Mouse (Mus musculus) liver, embryonic 15.5 days (tissue): ENCODE data around the gene Mmp21. TPM values are rescaled to one million over a fixed set of nuclear protein-coding genes. Genes with fewer than 3 reads are reported as not detected.

Experiments used
- ATAC-seq: fragments of 200-750 bp; cut with Nextera tagmentation; 2 replicates; pipeline ENCODE4 v1.8.0; 2017; ENCODE audit warnings: moderate number of reproducible peaks, mild to moderate bottlenecking, moderate library complexity; ENCODE audit not compliant: insufficient read depth
- H3K27ac ChIP-seq: fragments of 300-500 bp; sonication (generic); replicated peaks from 2 replicates; pipeline ENCODE4 v1.5.1; 2015; ENCODE audit warnings: mild to moderate bottlenecking, inconsistent platforms
- H3K27me3 ChIP-seq: fragments of 300-500 bp; sonication (generic); 2 replicates; pipeline ENCODE4 v1.6.1; 2015; ENCODE audit warnings: mild to moderate bottlenecking, inconsistent platforms
- H3K36me3 ChIP-seq: fragments of 300-500 bp; sonication (generic); replicated peaks from 2 replicates; pipeline ENCODE4 v1.6.1; 2015; ENCODE audit warnings: moderate library complexity, mild to moderate bottlenecking, inconsistent platforms
- H3K4me1 ChIP-seq: fragments of 300-500 bp; sonication (generic); replicated peaks from 2 replicates; pipeline ENCODE4 v1.6.1; 2015; ENCODE audit warnings: inconsistent platforms
- H3K4me2 ChIP-seq: fragments of 300-500 bp; sonication (generic); 2 replicates; pipeline ENCODE4 v1.6.1; 2015; ENCODE audit warnings: moderate library complexity, mild to moderate bottlenecking, inconsistent platforms
- H3K4me3 ChIP-seq: fragments of 300-500 bp; sonication (generic); replicated peaks from 2 replicates; pipeline ENCODE4 v1.5.1; 2015; ENCODE audit warnings: mild to moderate bottlenecking, inconsistent platforms
- H3K9ac ChIP-seq: fragments of 300-500 bp; sonication (generic); 2 replicates; pipeline ENCODE4 v1.6.1; 2015; ENCODE audit warnings: moderate library complexity, mild to moderate bottlenecking, inconsistent platforms
- H3K9me3 ChIP-seq: fragments of 300-500 bp; sonication (generic); replicated peaks from 2 replicates; pipeline ENCODE4 v1.6.1; 2016; ENCODE audit warnings: inconsistent platforms
- WGBS: fragments of 180-500 bp; shearing (Covaris S2); methylation state at CpG from one replicate; pipeline ENCODE4 v1.1.7; 2015; ENCODE audit warnings: mixed read lengths; ENCODE audit not compliant: insufficient replicate concordance; 5-methylcytosine and 5-hydroxymethylcytosine counted together
- polyA plus RNA-seq: library from polyadenylated mRNA; unstranded; fragments of >200 nt; fragmentation: Nextera tagmentation; extraction: Ambion mirVana; gene quantifications from 2 replicates; pipeline ENCODE4 v1.2.1, GENCODE M21; 2015

Mmp21 gene
- not detected in 2 replicates for polyA plus RNA-seq

- no peaks in the 10 kb centered on the region for H3K27me3 ChIP-seq
- ATAC-seq, result no peak
- 83% methylated on average over 3 of the region's 3 CpGs for WGBS
- H3K4me2 ChIP-seq, result no peak within 1 kb of the TSS
- no peak within 1 kb of the TSS for H3K27ac ChIP-seq
- no peaks in the 10 kb centered on the region for H3K9me3 ChIP-seq
- H3K36me3 ChIP-seq, result peaks cover 12% of the 10 kb centered on the region
- no peak within 1 kb of the TSS for H3K4me3 ChIP-seq
- H3K9ac ChIP-seq, result no peak within 1 kb of the TSS
- H3K4me1 ChIP-seq, result no peaks in the 10 kb centered on the region
Observed at GRCm38 (mm10) chr7:133679961-133680360, at the start of gene Mmp21. Mmp21 (minus strand) TSS chr7:133680061.

GRCm38 (mm10) chr7:133729351-133729750 lies 49.5 kb upstream of the Mmp21 start:
- WGBS, result 77% methylated on average over 5 of the region's 5 CpGs
- no peak overlapping the region for H3K4me2 ChIP-seq
- no peak overlapping the region for H3K27ac ChIP-seq
- no peak overlapping the region for H3K9ac ChIP-seq
- peaks cover 4% of the 10 kb centered on the region; the same call in 1 of the 2 replicates for H3K4me1 ChIP-seq
- ATAC-seq, result no peak
- no peaks in the 10 kb centered on the region for H3K9me3 ChIP-seq
- no peaks in the 10 kb centered on the region for H3K27me3 ChIP-seq
- no peak overlapping the region for H3K4me3 ChIP-seq
- H3K36me3 ChIP-seq, result 0 out of 2 replicates have a peak, but pooled peaks cover 3% of the 10 kb centered on the region

DNA sequence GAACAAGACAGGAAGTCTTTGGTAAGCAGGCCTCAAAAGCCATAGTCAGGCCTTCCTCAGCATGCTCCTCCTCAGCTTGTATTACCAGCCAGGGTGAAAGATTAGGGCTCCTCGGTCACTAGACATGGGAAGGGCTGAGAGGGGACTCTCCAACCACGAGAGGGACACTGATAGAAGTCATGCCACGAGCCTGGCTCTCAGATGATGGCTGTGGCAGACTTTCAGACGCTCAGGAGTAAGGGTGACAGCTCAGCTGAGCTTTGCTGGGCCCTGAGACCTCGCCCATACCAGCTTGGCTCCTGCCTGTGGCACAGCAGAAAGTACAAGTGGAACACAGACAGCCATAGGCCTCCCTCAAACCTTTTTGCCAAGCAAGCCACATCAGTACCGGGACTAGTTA lies 47.2 kb upstream of the Mmp21 start:
- Histone ChIP-seq H3K9me3 (no peaks in the 10 kb centered on the region), H3K9ac (no peak overlapping the region), H3K36me3 (peaks cover 17% of the 10 kb centered on the region), H3K4me1 (peaks cover 4% of the 10 kb centered on the region; the same call in 1 of the 2 replicates), H3K4me2 (no peak overlapping the region), H3K4me3 (no peak overlapping the region), H3K27ac (no peak overlapping the region), H3K27me3 (no peaks in the 10 kb centered on the region)
- no peak for ATAC-seq
- WGBS, result 46% methylated on average over 6 of the region's 6 CpGs

- no peak overlapping the region for H3K4me3 ChIP-seq
- H3K27me3 ChIP-seq, result no peaks in the 10 kb centered on the region
- 74% methylated on average over 10 of the region's 10 CpGs for WGBS
- no peak for ATAC-seq
- H3K4me2 ChIP-seq, result no peak overlapping the region
- no peaks in the 10 kb centered on the region for H3K9me3 ChIP-seq
- no peak overlapping the region for H3K9ac ChIP-seq
- no peak overlapping the region for H3K27ac ChIP-seq
- peaks cover 2% of the 10 kb centered on the region; the same call in 1 of the 2 replicates for H3K4me1 ChIP-seq
- H3K36me3 ChIP-seq, result peaks cover 31% of the 10 kb centered on the region
Observed at GRCm38 (mm10) chr7:133725571-133725970, 45.7 kb upstream of the Mmp21 start.

GRCm38 (mm10) chr7:133724844-133725243 lies 45.0 kb upstream of the Mmp21 start:
- Histone ChIP-seq H3K4me3 (no peak overlapping the region), H3K9me3 (no peaks in the 10 kb centered on the region), H3K4me1 (no peaks in the 10 kb centered on the region), H3K9ac (no peak overlapping the region), H3K4me2 (no peak overlapping the region), H3K27me3 (no peaks in the 10 kb centered on the region), H3K36me3 (peaks cover 38% of the 10 kb centered on the region), H3K27ac (no peak overlapping the region)
- WGBS, result 82% methylated on average over 10 of the region's 10 CpGs
- no peak for ATAC-seq

DNA sequence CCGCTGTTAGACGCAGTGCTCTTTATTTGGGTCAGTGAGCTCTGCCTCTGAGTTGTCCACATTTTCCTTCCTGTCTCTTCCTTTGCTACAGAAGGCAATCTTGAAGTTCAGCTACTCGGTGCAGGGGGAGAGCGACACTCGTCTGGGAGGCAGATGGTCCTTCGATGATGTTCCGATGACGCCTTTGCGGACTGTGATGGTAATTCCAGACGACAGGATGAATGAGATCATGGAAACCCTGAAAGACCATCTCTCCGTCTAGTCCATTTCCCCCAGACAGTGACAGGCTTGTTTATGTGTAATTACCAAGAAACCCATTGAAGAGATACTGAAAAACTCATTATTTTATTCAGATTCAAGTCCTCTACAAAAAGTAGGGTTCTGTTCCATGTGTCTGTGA lies 40.8 kb upstream of the Mmp21 start:
- Histone ChIP-seq H3K4me1 (no peaks in the 10 kb centered on the region), H3K27ac (no peak overlapping the region), H3K9me3 (no peaks in the 10 kb centered on the region), H3K36me3 (peaks cover 81% of the 10 kb centered on the region), H3K27me3 (no peaks in the 10 kb centered on the region), H3K4me3 (no peak overlapping the region), H3K9ac (no peak overlapping the region), H3K4me2 (no peak overlapping the region)
- ATAC-seq, result no peak
- WGBS, result 85% methylated on average over 11 of the region's 11 CpGs

GRCm38 (mm10) chr7:133718580-133718979 lies 38.7 kb upstream of the Mmp21 start:
- Histone ChIP-seq H3K9ac (no peak overlapping the region), H3K4me1 (no peaks in the 10 kb centered on the region; the same call in 1 of the 2 replicates), H3K27ac (no peak overlapping the region), H3K9me3 (no peaks in the 10 kb centered on the region), H3K36me3 (peaks cover 97% of the 10 kb centered on the region), H3K4me2 (no peak overlapping the region), H3K4me3 (no peak overlapping the region), H3K27me3 (no peaks in the 10 kb centered on the region)
- WGBS, result 91% methylated on average over 1 of the region's 1 CpGs
- no peak for ATAC-seq

DNA sequence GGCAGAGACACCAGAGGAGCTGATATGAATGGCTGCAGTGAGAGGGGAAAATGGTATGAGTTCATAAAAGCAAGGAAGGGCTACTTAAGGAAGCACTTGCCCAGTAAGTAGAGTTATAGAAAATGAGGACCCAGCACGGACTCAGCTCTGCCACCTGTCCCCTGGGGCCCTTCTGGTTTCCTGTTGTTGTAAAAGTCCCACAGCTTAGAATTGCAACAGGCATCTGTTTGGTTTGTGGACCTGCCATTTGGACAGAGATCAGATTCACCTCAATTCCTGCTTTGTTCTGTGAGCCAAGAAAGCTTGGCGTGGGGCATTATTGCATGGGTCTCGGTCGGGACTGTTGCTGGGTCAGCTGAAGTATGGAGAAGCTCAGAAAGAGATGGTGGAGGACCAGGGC lies 35.5 kb upstream of the Mmp21 start:
- Histone ChIP-seq H3K4me2 (no peak overlapping the region), H3K9ac (no peak overlapping the region), H3K36me3 (peaks cover 89% of the 10 kb centered on the region), H3K9me3 (no peaks in the 10 kb centered on the region), H3K4me1 (peaks cover 6% of the 10 kb centered on the region; the same call in 1 of the 2 replicates), H3K27ac (no peak overlapping the region), H3K27me3 (no peaks in the 10 kb centered on the region), H3K4me3 (no peak overlapping the region)
- ATAC-seq, result no peak
- 82% methylated on average over 4 of the region's 4 CpGs for WGBS

GRCm38 (mm10) chr7:133707301-133707700 lies 27.4 kb upstream of the Mmp21 start:
- Histone ChIP-seq H3K9me3 (no peaks in the 10 kb centered on the region), H3K4me1 (peaks cover 58% of the 10 kb centered on the region), H3K4me2 (peak overlapping the region; percentile 82), H3K4me3 (peak overlapping the region; percentile 77), H3K9ac (no peak overlapping the region), H3K27ac (peak overlapping the region; percentile 94; the same call in 1 of the 2 replicates), H3K27me3 (no peaks in the 10 kb centered on the region), H3K36me3 (peaks cover 14% of the 10 kb centered on the region; the same call in 1 of the 2 replicates)
- 70% methylated on average over 2 of the region's 2 CpGs for WGBS
- ATAC-seq, result no peak

DNA sequence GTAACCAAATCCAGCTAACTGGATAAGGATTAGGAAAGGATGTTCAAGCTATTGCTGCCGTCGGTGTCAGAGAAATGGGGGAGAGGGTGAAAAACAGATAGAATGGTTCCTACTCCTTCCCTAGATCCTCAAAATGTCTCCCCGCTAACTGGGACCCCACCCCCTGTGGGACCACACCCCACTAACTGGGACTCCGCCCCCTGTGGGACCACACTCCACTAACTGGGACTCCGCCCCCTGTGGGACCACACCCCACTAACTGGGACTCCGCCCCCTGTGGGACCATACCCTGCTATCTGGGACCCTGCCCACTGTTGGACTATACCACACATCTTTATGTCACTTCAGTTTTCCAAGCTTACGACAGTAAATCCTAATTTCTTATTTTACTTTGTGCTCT lies 24.0 kb upstream of the Mmp21 start:
- Histone ChIP-seq H3K4me2 (peak overlapping the region; percentile 20; the same call in 1 of the 2 replicates), H3K9ac (no peak overlapping the region), H3K9me3 (no peaks in the 10 kb centered on the region), H3K27ac (peak overlapping the region; percentile 75), H3K4me1 (peaks cover 68% of the 10 kb centered on the region), H3K27me3 (no peaks in the 10 kb centered on the region), H3K36me3 (peaks cover 29% of the 10 kb centered on the region), H3K4me3 (no peak overlapping the region)
- WGBS, result 84% methylated on average over 7 of the region's 7 CpGs
- no peak for ATAC-seq

- Histone ChIP-seq H3K36me3 (peaks cover 40% of the 10 kb centered on the region), H3K9ac (peak overlapping the region; percentile 68), H3K27ac (peak overlapping the region; percentile 99), H3K4me2 (peak overlapping the region; percentile 83), H3K27me3 (no peaks in the 10 kb centered on the region), H3K4me1 (peaks cover 72% of the 10 kb centered on the region), H3K4me3 (peak overlapping the region; percentile 71), H3K9me3 (no peaks in the 10 kb centered on the region)
- ATAC-seq, result peak; percentile 84
- WGBS, result 25% methylated on average over 10 of the region's 10 CpGs
Observed at GRCm38 (mm10) chr7:133702333-133702732, 22.5 kb upstream of the Mmp21 start.

DNA sequence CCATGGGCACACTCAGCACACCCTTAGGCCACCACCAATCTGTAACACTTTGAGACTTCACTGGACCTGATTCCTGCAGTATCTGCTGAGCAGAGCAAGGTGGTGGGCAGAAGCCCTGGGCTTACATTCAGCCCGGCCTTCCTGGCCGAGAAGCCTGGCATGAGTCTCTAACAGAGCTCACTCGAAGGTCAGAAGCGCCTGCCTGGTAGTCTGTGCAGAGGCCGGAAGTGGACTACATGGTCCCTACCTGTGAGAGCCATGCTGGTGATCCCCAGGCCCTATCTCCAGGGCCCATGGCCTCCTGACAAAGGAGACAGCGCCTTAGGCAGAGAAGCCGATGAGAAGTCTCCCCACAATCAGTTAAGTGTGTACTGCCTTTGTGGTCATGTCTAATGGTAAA lies 21.5 kb upstream of the Mmp21 start:
- H3K27me3 ChIP-seq, result no peaks in the 10 kb centered on the region
- H3K9me3 ChIP-seq, result no peaks in the 10 kb centered on the region
- WGBS, result 44% methylated on average over 7 of the region's 7 CpGs
- peaks cover 50% of the 10 kb centered on the region for H3K36me3 ChIP-seq
- H3K27ac ChIP-seq, result peak overlapping the region; percentile 99
- peak overlapping the region; percentile 71 for H3K4me3 ChIP-seq
- H3K4me1 ChIP-seq, result peaks cover 76% of the 10 kb centered on the region
- peak overlapping the region; percentile 83 for H3K4me2 ChIP-seq
- H3K9ac ChIP-seq, result peak overlapping the region; percentile 68
- no peak for ATAC-seq
